Comparison of ENCODE assay signal across 25 mouse cellular contexts in genomic region chr14:119233598-119233997, GRCm38 (mm10).
A peak's percentile ranks its signal among the peaks of the same experiment; 100 is the strongest.
DNase-seq lines count a peak whose midpoint lies in the region; ATAC-seq and TF ChIP-seq lines count a peak whose summit lies in the region.
"Had no signal": no experiment of that assay in that cellular context is flagged by ENCODE, and none has a peak within 500 bp of the region (broad histone marks: within the 10 kb centered on the region; RNA-seq: fewer than 3 reads in every experiment).

No protein-coding gene starts in this region.

- no peaks in the 10 kb centered on the region for H3K36me3 ChIP-seq in forebrain, embryonic 13.5 days (ENCODE audit: poor library complexity, severe bottlenecking)
- no peaks in the 10 kb centered on the region for H3K36me3 ChIP-seq in forebrain, postnatal 0 days (ENCODE audit: insufficient read depth)
- H3K36me3 ChIP-seq in midbrain, embryonic 11.5 days (ENCODE audit: control insufficient read depth, insufficient read depth, low read length) = no peaks in the 10 kb centered on the region
- no peaks in the 10 kb centered on the region for H3K36me3 ChIP-seq in midbrain, embryonic 16.5 days (ENCODE audit: control insufficient read depth, insufficient read depth, low read length)
- H3K36me3 ChIP-seq in neural tube, embryonic 12.5 days = no peaks in the 10 kb centered on the region
- H3K36me3 ChIP-seq: embryonic facial prominence, embryonic 12.5 days; G1E; heart, embryonic 13.5 days; kidney, embryonic 15.5 days; limb, embryonic 12.5 days; liver, embryonic 15.5 days; stomach, embryonic 15.5 days had no signal

- no peak for TF ChIP-seq CTCF in forebrain, postnatal 0 days (IDR thresholded peaks at IDR 0.05; ENCODE audit: low read depth)

- 0 out of 2 replicates have a peak overlapping the region, but pooled peaks have one; percentile 16 for H3K27ac ChIP-seq in forebrain, embryonic 13.5 days
- no peak overlapping the region for H3K27ac ChIP-seq in forebrain, postnatal 0 days (ENCODE audit: low read depth, low read length)
- H3K27ac ChIP-seq in midbrain, embryonic 11.5 days (ENCODE audit: low read depth, low read length) = no peak overlapping the region
- no peak overlapping the region for H3K27ac ChIP-seq in midbrain, embryonic 16.5 days (ENCODE audit: low read length)
- no peak overlapping the region for H3K27ac ChIP-seq in neural tube, embryonic 12.5 days
- H3K27ac ChIP-seq: embryonic facial prominence, embryonic 12.5 days; heart, embryonic 13.5 days; kidney, embryonic 15.5 days; limb, embryonic 12.5 days; liver, embryonic 15.5 days; stomach, embryonic 15.5 days had no signal

- H3K4me3 ChIP-seq in forebrain, embryonic 13.5 days = no peak overlapping the region
- no peak overlapping the region for H3K4me3 ChIP-seq in forebrain, postnatal 0 days (ENCODE audit: low read depth, low read length)
- no peak overlapping the region for H3K4me3 ChIP-seq in midbrain, embryonic 11.5 days (ENCODE audit: low read depth, low read length)
- no peak overlapping the region for H3K4me3 ChIP-seq in midbrain, embryonic 16.5 days (ENCODE audit: low read depth, low read length)
- H3K4me3 ChIP-seq in neural tube, embryonic 12.5 days = no peak overlapping the region
- H3K4me3 ChIP-seq: embryonic facial prominence, embryonic 12.5 days; heart, embryonic 13.5 days; kidney, embryonic 15.5 days; limb, embryonic 12.5 days; liver, embryonic 15.5 days; myocyte; stomach, embryonic 15.5 days had no signal

- DNase-seq in forebrain, postnatal 0 days = no peak
- DNase-seq in midbrain, embryonic 11.5 days (ENCODE audit: low spot score, missing footprints) = no peak
- no peak for DNase-seq in neural tube, embryonic 10.5 days (ENCODE audit: extremely low spot score, low spot score)
- DNase-seq in urinary bladder, postnatal 36 days (ENCODE audit: low spot score in 2 of 2) = no peak
- DNase-seq: adrenal gland, postnatal 14 days; cerebellum, adult 11-12 months; cerebellum, adult 9-11 months; embryo, embryonic 11 days; heart, postnatal 10 days; kidney, adult 18-20 months; kidney, postnatal 25 days; lung, embryonic 14.5 days; lung, postnatal 14 days; right cerebral cortex, postnatal 25 days had no signal

- no peak overlapping the region for H3K4me2 ChIP-seq in forebrain, embryonic 13.5 days
- H3K4me2 ChIP-seq in forebrain, postnatal 0 days (ENCODE audit: low read depth) = no peak overlapping the region
- no peak overlapping the region for H3K4me2 ChIP-seq in midbrain, embryonic 11.5 days
- H3K4me2 ChIP-seq in midbrain, embryonic 16.5 days (ENCODE audit: low read length) = no peak overlapping the region
- no peak overlapping the region for H3K4me2 ChIP-seq in neural tube, embryonic 12.5 days (replicated peaks)
- H3K4me2 ChIP-seq: embryonic facial prominence, embryonic 12.5 days; heart, embryonic 13.5 days; kidney, embryonic 15.5 days; limb, embryonic 12.5 days; liver, embryonic 15.5 days; lung, embryonic 14.5 days; stomach, embryonic 15.5 days had no signal

- ATAC-seq in forebrain, embryonic 13.5 days = peak; percentile 88
- no peak for ATAC-seq in forebrain, postnatal 0 days
- ATAC-seq in midbrain, embryonic 11.5 days (ENCODE audit: low FRiP score) = peak; percentile 33; the same call in 1 of the 2 replicates
- ATAC-seq in midbrain, embryonic 16.5 days = no peak
- ATAC-seq in neural tube, embryonic 12.5 days (ENCODE audit: low FRiP score, low read depth) = peak; percentile 91

- WGBS in forebrain, embryonic 13.5 days = 63% methylated on average over 2 of the region's 2 CpGs
- WGBS in forebrain, postnatal 0 days = 54% methylated on average over 2 of the region's 2 CpGs
- 85% methylated on average over 2 of the region's 2 CpGs for WGBS in midbrain, embryonic 11.5 days
- 79% methylated on average over 2 of the region's 2 CpGs for WGBS in midbrain, embryonic 16.5 days
- WGBS in neural tube, embryonic 12.5 days = 53% methylated on average over 2 of the region's 2 CpGs

- H3K4me1 ChIP-seq in forebrain, embryonic 13.5 days = no peaks in the 10 kb centered on the region
- no peaks in the 10 kb centered on the region for H3K4me1 ChIP-seq in forebrain, postnatal 0 days (ENCODE audit: insufficient read depth)
- H3K4me1 ChIP-seq in midbrain, embryonic 11.5 days (ENCODE audit: control insufficient read depth, insufficient read depth, low read length) = no peaks in the 10 kb centered on the region
- no peaks in the 10 kb centered on the region for H3K4me1 ChIP-seq in midbrain, embryonic 16.5 days (ENCODE audit: control insufficient read depth, insufficient read depth, low read length)
- H3K4me1 ChIP-seq in neural tube, embryonic 12.5 days = no peaks in the 10 kb centered on the region
- H3K4me1 ChIP-seq: embryonic facial prominence, embryonic 12.5 days; heart, embryonic 13.5 days; kidney, embryonic 15.5 days; limb, embryonic 12.5 days; liver, embryonic 15.5 days; stomach, embryonic 15.5 days had no signal

- no peaks in the 10 kb centered on the region for H3K27me3 ChIP-seq in forebrain, embryonic 13.5 days
- no peaks in the 10 kb centered on the region; the same call in 1 of the 2 replicates for H3K27me3 ChIP-seq in forebrain, postnatal 0 days (ENCODE audit: insufficient read depth, low read length)
- H3K27me3 ChIP-seq in midbrain, embryonic 11.5 days (ENCODE audit: control insufficient read depth, insufficient read depth, low read length) = no peaks in the 10 kb centered on the region
- H3K27me3 ChIP-seq in midbrain, embryonic 16.5 days (ENCODE audit: control insufficient read depth, insufficient read depth, low read depth, low read length) = no peaks in the 10 kb centered on the region
- H3K27me3 ChIP-seq in neural tube, embryonic 12.5 days (replicated peaks) = no peaks in the 10 kb centered on the region
- H3K27me3 ChIP-seq: embryonic facial prominence, embryonic 12.5 days; heart, embryonic 13.5 days; kidney, embryonic 15.5 days; limb, embryonic 12.5 days; liver, embryonic 15.5 days; stomach, embryonic 15.5 days had no signal

- H3K9me3 ChIP-seq in forebrain, embryonic 13.5 days (replicated peaks) = no peaks in the 10 kb centered on the region
- no peaks in the 10 kb centered on the region for H3K9me3 ChIP-seq in forebrain, postnatal 0 days (ENCODE audit: low read length)
- no peaks in the 10 kb centered on the region for H3K9me3 ChIP-seq in midbrain, embryonic 11.5 days (ENCODE audit: control insufficient read depth, low read length)
- H3K9me3 ChIP-seq in midbrain, embryonic 16.5 days (replicated peaks; ENCODE audit: control insufficient read depth, low read length, poor library complexity, severe bottlenecking) = no peaks in the 10 kb centered on the region
- H3K9me3 ChIP-seq in neural tube, embryonic 12.5 days = no peaks in the 10 kb centered on the region
- H3K9me3 ChIP-seq: embryonic facial prominence, embryonic 12.5 days; kidney, embryonic 15.5 days; liver, embryonic 15.5 days; stomach, embryonic 15.5 days had no signal

- no peak overlapping the region for H3K9ac ChIP-seq in forebrain, embryonic 13.5 days
- H3K9ac ChIP-seq in forebrain, postnatal 0 days = no peak overlapping the region
- no peak overlapping the region for H3K9ac ChIP-seq in midbrain, embryonic 11.5 days (ENCODE audit: low read length)
- H3K9ac ChIP-seq in midbrain, embryonic 16.5 days (ENCODE audit: low read depth, low read length) = no peak overlapping the region
- no peak overlapping the region for H3K9ac ChIP-seq in neural tube, embryonic 12.5 days
- H3K9ac ChIP-seq: embryonic facial prominence, embryonic 12.5 days; heart, embryonic 13.5 days; kidney, embryonic 15.5 days; limb, embryonic 12.5 days; liver, embryonic 15.5 days; lung, embryonic 14.5 days; stomach, embryonic 15.5 days had no signal

Comparison
In these comparisons a context has a peak if more than half of its experiments do, and no peak if none do; other contexts are left out.
1. ATAC-seq: peak in forebrain, embryonic 13.5 days (single experiment), midbrain, embryonic 11.5 days (single experiment) and neural tube, embryonic 12.5 days (single experiment); none in forebrain, postnatal 0 days (single experiment) and midbrain, embryonic 16.5 days (single experiment).